Mouse (Mus musculus) frontal cortex, postnatal 10 days (tissue): Measurements from ENCODE around the gene Nsrp1.
A peak's percentile ranks its signal among the peaks of the same experiment; 100 is the strongest.

ENCODE experiments used
- DNase-seq, 2 experiments: peaks; one replicate each; pipeline ENCODE4 v3.0.0; 2022; ENCODE audit warnings: low spot score in 2 of 2, mixed read lengths in 1 of 2

Nsrp1 gene

DNA sequence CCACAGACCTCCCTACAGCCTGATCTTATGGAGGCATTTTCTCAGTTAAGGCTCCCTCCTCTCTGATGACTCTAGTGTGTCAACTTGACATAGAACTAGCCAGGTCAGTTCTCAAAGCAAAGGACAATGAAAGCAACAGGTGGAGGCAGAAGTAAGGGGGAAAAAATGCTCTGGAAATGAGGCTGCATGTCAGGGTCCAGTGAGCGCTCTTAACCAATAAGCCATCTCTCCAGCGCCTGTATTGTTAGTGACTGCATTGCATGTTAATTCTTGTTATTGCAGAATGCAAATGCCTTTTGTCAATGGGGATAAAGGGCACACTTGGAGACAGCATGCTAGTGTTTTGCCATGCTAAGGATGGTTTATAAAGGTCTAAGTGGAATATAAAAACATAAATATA lies 35.4 kb downstream of the Nsrp1 start:
- no peak for DNase-seq

DNA sequence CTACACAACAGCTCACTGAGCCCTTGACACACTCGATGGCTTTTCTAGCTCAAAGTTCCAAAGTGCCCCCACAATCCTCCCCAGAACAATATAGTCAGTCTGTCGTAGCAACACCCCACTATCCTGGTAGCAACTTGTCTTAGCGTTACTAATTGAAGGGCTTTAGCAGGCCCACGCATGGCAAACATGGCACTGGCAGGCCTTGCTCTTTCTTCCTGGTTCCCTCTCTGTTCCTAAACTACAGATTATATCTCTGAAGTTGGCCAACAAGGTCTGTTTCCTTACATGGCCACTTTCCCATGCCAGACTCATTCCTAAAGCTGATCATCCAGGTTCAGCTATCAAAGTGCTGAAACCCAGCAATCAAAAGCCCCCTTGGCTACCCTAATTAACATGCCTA lies 36.3 kb downstream of the Nsrp1 start:
- no peak for DNase-seq

DNA sequence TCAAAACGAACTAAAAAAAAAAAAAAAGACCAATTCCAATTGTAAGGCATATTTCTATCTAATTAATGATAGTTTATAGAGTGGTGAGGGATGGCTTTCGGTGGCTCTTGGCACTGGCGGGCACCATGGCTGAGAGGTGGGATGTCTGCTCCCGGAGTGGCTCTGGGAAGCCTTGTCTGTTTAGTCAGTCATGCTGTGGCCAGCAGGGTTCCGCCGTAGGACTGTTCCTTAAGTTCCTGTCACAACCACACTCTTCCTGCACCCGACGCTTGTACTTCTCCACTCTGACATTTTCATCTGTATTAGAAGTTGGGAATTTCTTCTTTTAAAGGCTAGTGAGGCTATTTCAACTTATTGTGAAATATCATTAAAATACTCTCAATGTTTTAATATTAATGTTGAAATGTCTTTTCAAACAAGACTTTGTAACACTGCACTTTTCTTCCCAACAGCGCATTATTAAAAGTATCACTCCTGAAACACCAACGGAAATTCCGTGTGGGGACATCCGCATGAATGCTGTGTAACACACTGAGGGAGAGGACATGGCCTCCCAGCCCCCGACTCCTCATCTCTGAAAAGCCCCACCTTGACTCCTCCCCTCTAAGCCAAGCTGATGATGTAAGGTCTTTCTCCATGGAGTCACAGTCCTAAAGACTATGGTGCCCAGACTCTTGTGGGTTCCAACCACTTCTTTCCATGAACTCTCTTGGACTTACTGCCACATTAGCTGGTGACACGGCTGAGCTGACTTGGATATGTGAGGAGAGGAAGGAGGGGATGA lies 46.9 kb downstream of the Nsrp1 start:
- DNase-seq: no peak

DNA sequence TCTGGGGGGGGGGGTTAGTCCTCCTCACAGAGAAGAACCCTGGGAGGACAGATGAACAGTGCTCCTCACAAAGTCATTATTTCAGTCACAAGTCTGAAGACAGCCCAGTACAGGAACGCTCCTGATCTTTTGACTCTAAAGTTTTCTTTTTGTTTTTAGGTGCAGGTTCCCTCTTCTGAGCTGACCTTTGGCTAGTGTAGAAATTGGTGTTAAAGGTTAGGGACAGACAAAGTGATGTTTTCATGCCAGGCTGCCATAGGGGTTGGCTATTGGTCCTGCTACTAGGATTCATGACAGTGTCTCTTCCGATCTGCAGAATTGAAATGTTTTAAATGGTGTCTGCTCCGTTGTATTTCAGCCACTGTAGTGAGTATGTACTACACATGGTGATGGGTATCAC lies 50.1 kb downstream of the Nsrp1 start:
- DNase-seq: no peak

DNA sequence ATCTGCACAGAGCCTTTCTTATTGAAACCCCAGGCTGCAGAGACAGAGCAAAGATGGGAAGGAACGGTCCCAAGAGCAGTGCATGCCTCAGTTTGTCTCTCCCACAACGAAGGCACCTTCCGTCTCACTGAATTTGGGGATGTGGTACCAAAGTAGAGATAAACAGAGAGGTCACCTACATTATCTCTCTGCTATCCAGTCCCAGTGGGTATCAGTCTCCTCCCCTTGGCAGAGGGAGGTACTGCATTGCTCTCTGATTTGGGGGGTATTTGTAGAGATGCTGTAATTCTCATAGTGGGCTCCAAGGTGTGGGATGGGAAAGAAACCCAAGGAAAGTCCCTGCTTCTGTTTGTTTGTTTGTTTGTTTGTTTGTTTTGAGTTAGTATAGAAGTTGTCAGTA lies 51.7 kb downstream of the Nsrp1 start:
- DNase-seq: no peak

DNA sequence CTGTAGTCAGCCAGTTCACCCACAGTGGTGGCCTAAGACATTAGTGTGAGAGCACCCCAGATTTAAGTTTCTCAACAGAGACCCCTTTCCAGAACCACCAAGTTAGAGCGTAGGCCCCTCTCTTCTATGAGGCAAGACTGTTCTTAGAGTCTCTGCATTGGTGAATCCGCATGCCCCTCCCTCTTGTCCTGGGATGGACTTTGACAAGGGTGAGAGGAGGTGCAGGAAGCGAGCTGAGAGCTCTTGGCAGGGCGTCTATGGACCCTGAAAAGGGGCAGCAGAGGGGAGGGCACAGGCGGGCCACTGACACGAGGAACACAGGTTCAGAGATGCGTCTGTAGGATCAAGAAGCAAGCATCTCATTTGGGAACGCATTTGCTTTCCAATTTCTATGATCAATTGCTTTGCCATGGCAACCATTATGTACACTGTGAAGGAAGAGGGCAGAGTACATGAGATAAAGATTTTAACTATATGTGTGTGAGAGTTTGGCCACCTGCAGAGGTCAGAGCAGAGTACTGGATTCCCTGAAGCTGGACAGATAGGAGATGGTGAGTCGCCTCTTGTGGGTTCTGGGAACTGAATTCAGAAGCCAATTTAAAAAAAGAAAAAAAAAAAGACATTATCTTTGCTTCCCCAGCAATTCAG lies 56.4 kb downstream of the Nsrp1 start:
- no peak for DNase-seq

DNA sequence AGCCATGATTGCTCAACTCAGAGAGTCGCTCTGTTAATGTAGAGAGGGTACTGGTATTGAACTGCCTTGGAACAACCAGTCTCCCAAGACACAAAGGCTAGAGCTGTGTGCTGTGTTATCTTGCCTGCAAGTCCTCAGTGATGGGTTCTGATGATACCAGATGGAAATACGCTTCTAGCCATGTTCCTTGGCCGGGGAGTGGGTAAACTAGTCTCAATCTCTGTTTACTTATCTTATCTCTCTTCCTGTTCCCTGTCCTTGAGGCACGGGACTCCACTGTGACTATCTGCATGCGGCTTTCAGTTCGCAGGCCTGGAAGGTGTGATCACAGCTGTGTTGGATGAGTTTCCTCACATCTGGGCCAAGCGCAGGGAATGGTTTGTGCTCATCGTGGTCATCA lies 58.7 kb downstream of the Nsrp1 start:
- no peak for DNase-seq

DNA sequence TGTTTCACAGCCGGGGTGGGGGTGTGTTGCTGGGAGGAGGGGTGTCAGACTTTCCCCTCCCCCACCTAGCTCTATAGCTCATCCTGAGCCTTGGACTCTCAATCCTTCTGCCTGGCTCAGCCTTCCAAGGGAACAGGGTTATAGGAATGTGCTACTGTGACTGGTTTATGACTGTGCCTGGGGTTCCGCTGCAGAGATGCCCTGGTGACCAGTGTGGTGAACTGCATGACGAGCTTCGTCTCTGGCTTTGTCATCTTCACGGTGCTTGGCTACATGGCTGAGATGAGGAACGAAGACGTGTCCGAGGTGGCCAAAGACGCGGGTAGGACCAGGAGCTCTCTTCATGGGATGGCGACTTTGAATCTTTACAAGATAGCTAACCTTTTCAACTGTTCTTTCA lies 60.2 kb downstream of the Nsrp1 start:
- DNase-seq: no peak

DNA sequence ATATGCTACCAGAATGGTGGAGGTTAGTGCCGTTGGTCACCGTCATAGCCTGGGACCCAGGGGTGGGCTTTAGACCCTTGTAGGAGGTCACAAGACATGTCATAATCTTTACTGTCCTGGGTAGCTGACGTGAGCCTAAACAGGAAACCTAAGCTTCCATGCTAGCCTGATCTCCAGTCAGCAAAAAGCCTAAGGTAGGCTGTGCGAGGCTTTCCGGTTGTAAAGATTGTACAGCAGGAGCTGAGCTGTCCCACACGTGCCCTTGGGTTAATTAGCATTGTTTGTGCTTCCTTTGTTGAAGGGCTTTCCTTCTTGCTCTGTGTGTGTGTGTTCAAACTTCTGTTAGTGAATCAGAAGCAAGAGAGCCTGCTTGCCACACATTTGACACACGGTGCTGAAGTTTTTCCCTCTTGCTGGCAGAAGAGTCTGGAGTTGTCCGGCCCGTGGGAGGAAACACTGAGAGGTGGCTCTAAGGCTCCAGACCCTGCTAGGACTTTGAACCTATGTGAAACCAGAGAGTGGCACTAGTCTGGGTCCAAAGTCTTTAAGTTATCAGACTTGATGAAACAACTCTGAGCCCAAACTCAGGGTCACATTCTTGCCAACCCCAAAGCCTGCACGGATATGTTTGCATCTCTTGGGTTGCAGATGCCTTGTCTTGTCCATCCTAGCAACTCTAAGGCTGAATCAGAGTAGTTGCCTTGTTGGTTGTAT lies 67.3 kb downstream of the Nsrp1 start:
- DNase-seq: no peak

DNA sequence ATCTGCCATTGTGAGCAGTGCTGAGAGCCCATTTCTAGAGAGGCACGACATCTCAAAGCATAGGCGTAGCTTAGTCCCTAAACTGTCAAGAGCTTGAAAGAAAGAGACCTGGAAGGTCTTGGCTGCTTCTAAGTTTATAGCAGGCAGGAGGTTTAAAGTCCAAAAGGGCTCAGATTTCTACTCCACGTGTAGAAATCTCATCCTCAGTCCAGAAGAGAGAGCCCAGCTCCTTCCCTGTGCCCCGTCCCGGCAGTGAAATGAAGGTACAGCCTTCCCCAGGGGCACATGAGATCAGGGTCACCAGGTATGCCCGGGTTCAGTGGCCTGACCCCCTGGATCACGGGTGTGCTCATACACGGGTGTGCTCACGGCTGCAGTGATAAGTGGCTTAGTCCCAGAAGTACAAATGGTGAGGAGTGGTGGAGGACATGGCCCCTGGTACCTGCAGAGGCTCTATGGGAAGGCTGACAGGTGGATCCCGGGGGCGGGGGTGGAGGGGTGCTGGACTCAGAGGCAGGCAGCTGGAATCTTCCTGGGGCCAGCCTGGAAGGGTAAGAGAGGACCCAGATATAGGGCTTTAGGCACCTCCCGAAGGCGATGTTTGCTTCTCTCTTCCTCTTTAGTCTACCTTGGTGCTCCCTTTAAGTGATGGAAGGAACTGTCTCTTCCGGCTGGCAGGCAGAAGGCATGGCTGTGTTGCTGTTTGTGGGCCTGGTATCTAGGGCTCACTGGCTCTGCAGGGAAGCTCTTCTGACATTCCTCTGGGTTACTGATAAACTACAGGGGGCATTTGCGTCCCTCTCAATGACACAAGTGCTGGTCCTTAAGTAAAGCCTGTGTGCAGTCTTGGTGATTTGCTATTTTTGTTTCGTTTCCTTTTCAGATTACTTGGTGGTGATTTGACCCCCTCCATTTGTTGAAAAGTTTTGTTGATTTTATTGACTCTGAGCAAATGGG lies 68.9 kb downstream of the Nsrp1 start:
- no peak for DNase-seq

DNA sequence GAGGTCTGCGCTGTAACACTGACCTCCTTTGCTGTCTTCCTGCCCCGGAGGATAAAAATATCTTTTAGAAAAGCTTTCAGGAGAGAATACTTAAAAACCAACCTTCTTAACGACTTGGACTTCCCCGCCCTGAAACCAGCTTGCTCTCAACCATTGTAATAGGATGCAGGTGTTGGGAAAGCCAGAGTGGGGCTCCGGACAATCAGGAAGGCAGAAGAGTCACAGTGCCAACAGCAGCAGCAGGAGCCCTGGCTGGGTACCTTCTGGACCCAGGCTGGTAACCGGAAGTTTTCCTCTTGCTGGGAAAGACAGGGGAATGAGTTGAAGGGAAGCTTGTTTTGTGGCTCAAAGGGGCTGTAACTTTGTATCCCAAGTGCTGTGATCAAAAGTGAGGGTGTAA lies 71.6 kb downstream of the Nsrp1 start:
- no peak for DNase-seq

DNA sequence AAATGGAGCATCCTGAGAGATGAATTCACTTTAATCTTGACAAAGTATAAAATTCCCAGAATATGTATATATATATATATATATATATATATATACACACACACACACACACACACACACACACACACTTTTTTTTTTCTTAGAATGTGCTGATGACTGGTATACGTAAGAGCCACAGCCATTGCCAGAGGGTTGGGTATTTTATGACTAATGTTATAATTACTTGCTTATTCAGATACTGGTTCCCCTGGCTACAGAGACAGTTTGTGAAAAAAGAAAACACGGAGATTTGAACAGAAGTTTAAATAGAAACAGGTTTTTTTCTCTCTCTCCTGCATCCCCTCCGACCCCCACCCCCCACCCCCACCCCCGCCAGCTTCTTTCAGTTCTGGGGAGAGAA lies 72.4 kb downstream of the Nsrp1 start:
- no peak for DNase-seq

DNA sequence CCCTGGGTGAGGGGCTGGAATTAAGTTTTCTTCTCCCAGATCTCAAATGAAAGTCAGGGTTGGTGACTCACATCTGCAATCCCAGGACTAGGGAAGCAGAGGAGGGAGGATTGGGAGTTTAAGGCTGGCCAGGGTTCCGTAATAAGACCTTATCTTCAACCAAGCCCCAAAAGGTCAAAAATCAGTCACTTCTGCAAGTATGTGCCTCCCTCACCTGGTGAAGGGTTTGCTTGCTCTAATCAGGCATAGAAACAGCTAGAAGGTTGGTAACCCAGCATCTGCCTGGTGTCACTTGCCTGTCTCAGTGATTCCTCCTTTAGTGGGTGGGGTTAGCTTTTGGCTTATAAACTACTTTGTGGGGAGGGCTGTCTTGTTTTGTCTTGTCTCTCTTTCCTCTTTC lies 75.9 kb downstream of the Nsrp1 start:
- DNase-seq: no peak

DNA sequence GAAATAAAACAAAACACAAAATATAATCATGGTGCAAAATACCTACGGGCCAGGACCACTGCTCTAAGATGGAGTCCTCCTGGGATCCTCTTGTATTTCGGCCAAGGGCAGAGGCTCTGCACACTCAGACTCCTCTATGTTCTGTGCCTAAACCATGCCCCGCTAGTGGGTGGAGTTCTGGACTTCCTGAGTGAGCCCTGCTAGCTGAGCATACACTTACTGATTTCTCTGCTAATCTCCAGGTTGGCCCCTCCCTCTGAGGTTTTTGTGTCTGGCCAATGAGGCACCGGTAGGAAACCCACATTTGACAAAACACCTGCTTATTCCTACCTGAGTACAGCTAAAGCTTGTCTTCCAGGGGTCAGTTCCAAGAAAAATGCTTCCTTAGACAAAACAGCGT lies 77.5 kb downstream of the Nsrp1 start:
- DNase-seq: no peak

DNA sequence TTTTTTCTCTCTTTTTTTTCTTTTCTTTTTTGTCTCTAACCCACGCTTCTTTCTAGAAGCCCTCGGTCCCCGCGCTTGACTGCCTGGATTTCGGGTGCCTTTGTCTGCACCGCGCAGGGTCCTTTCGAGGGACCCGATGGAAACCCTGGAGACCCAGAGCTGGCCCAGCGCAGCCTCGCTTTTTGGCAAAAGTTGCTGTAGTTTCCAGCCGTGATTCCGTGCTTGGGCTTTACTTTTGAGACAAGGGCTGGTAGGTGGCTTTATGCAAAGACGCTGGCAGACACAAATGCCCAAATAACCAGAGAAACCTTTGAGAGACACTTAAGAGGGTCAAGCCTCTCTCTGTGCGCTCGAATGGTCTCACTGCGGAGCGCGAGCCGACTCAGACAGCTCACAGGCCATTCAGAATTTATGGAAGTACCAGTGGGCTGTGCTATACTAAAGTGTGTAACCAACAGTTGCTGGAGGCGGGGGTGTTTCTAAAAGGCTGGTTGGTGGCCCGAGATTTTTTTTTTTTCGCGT lies 79.5 kb downstream of the Nsrp1 start:
- DNase-seq: no peak

DNA sequence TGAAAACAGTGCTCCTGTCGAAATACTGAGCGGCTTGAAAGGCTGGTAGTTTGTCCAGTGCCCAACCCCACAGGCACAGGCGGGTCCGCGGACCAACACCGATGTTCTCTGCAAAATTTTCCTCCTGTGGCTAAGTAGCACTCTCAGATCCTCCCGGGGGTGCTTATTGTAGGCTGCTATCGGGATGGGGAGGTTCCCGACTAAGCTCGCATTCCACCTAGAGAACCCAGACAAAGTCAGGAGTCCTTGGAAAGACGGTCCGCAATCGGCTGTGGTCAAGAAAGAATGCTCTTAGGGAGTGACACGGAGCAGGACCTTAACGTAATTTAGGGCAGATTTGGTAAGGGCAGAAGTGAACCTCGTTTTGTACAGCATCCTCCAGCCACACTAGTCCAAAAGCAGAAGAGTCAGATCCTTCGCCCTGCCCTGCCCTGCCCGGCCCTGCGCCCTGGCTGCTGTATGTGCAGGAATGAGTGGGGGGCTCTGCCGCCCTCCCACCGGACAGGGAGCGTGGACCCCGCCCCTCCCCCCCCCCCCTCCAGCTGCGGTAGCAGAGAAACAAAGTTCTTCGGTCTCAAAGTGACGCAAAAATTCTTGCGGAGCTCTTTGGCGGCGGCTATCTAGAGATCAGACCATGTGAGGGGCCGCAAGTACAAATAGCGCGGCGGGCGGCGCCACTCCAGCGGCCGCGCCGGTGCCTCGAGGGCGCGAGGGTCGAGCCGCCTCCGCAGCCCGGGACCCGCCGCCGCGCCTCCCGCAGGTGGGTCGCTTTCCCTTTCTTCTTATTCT lies 80.1 kb downstream of the Nsrp1 start, which contains the start of gene Slc6a4:
Slc6a4 (plus strand) TSS at position 688 of the 789 bp plus-strand sequence.
- no peak for DNase-seq

DNA sequence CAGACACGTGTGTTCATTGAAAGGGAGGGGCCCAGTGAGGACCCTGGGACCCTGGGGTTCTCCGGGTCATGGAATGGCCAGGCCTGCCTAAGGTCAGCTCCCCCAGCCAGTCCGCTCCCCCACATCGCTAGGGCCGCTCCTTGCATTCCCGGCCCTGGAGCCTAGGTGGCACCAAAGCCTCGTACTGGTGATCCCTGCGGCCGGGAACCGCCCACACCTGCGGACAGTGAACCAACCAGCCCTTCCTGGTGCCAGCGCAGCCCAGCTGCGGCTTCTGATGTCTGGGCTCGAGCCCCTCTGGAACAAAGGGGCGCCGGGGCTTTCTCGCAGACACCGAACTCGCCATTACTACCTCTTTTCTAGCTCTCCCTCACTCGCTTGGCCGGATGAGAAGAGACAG lies 80.9 kb downstream of the Nsrp1 start:
- peak; percentile 21 to 56 for DNase-seq

DNA sequence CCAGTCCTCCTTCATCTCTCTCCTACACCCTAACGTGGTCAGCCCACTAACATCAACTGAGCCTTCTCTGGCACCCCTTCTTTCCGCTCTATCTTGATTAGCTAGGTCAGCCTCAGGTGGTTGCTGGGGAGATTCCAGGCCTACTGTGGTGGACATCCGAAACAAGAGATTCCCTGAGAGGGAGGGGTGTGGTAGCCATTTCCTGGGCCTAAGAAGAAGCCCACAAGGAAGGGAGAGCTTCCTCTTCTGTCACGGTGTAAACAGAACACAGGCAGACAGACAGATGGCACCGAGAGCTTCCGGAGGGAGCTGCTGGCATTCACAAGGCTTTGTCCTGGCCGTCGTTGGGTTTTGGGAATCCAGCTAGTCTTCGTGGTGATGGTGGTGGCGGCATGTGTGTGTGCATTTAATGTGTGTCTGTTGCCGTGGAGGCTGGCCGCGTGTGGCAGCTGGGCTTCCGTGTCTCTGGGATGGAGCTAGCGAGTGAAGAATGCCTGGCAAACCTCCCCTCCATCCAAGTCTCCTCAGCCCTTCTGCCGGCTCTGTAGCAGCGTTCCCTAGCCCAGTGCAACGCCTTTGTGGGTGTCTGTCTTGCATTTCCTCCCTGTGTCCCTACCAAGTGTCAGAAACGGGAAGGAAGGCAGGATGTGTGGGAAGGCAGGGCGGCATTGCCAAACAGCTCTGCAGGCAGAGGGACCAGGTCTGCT lies 82.1 kb downstream of the Nsrp1 start:
- no peak for DNase-seq
